Mouse (Mus musculus) heart, postnatal 0 days (tissue): ENCODE results near the gene Lrrc55. TPM values are rescaled to one million over a fixed set of nuclear protein-coding genes. Genes with fewer than 3 reads are reported as not detected.

ENCODE experiments used
- ATAC-seq: fragments of 200-750 bp; cut with Nextera tagmentation; 2 replicates; pipeline ENCODE4 v1.8.0; 2017; ENCODE audit warnings: low read depth, moderate number of reproducible peaks, moderate library complexity; ENCODE audit not compliant: insufficient read depth
- DNase-seq: peaks from one replicate; pipeline ENCODE4 v3.0.0-alpha.2; 2016; ENCODE audit warnings: low spot score
- H3K27ac ChIP-seq: fragments of 300-500 bp; sonication (generic); 2 replicates; pipeline ENCODE4 v1.5.1; 2014; ENCODE audit warnings: low read depth, mild to moderate bottlenecking
- H3K27me3 ChIP-seq: fragments of 300-500 bp; sonication (generic); 2 replicates; pipeline ENCODE4 v1.6.1; 2014; ENCODE audit warnings: low read length, mixed read lengths; ENCODE audit not compliant: control insufficient read depth, insufficient read depth
- H3K36me3 ChIP-seq: fragments of 300-500 bp; sonication (generic); replicated peaks from 2 replicates; pipeline ENCODE4 v1.6.1; 2014; ENCODE audit warnings: low read length, mixed read lengths; ENCODE audit not compliant: control insufficient read depth, insufficient read depth
- H3K4me1 ChIP-seq: fragments of 300-500 bp; sonication (generic); 2 replicates; pipeline ENCODE4 v1.6.1; 2014; ENCODE audit warnings: antibody characterized with exemption; ENCODE audit not compliant: control insufficient read depth, insufficient read depth
- H3K4me2 ChIP-seq: fragments of 300-500 bp; sonication (generic); 2 replicates; pipeline ENCODE4 v1.6.1; 2014; ENCODE audit warnings: low read depth, mild to moderate bottlenecking, low read length, moderate library complexity
- H3K4me3 ChIP-seq: fragments of 300-500 bp; sonication (generic); 2 replicates; pipeline ENCODE4 v1.5.1; 2014; ENCODE audit warnings: low read depth, low read length
- H3K9ac ChIP-seq: fragments of 300-500 bp; sonication (generic); replicated peaks from 2 replicates; pipeline ENCODE4 v1.6.1; 2014; ENCODE audit warnings: low read depth, low read length, mixed read lengths
- H3K9me3 ChIP-seq: fragments of 300-500 bp; sonication (generic); replicated peaks from 2 replicates; pipeline ENCODE4 v1.6.1; 2016; ENCODE audit warnings: low read length; ENCODE audit not compliant: control insufficient read depth
- CTCF ChIP-seq: IDR thresholded peaks from 2 replicates; pipeline ENCODE4 v1.5.1; 2016; ENCODE audit warnings: antibody characterized with exemption, control low read depth, low read depth
- EP300 ChIP-seq: IDR thresholded peaks from 2 replicates; pipeline ENCODE4 v1.6.1; 2016; ENCODE audit warnings: antibody characterized with exemption, low read depth
- WGBS: fragments of 180-500 bp; shearing (Covaris S2); extraction: QIAGEN DNeasy Blood & Tissue Kit; methylation state at CpG from one replicate; pipeline ENCODE4 v1.1.7; 2014; 5-methylcytosine and 5-hydroxymethylcytosine counted together
- polyA plus RNA-seq: library from polyadenylated mRNA; unstranded; fragments of >200 nt; fragmentation: Nextera tagmentation; extraction: Ambion mirVana; gene quantifications from 2 replicates; pipeline ENCODE4 v1.2.1, GENCODE M21; 2015
- total RNA-seq: library from RNA; depleted of rRNA; stranded (reverse); fragments of >200 nt; gene quantifications from 2 replicates; pipeline ENCODE4 v1.2.3, GENCODE M21; 2014; ENCODE audit warnings: low replicate concordance

The Lrrc55 gene
- total and polyA plus RNA-seq, 2 experiments from 2014 or later, result 0.38 to 0.52 TPM

- Histone ChIP-seq H3K4me2 (peak overlapping the region; percentile 37), H3K4me1 (no peaks in the 10 kb centered on the region), H3K9me3 (no peaks in the 10 kb centered on the region), H3K27me3 (no peaks in the 10 kb centered on the region), H3K4me3 (peak overlapping the region; percentile 45), H3K27ac (peak overlapping the region; percentile 56), H3K9ac (peak overlapping the region; percentile 49), H3K36me3 (no peaks in the 10 kb centered on the region)
- TF ChIP-seq EP300 (no peak), CTCF (no peak)
- 41% methylated on average over 10 of the region's 10 CpGs for WGBS
- DNase-seq (no peak), ATAC-seq (no peak)
Observed at GRCm38 (mm10) chr2:85137601-85138140, 59.3 kb downstream of the Lrrc55 start.

- H3K4me1 ChIP-seq, result no peaks in the 10 kb centered on the region
- H3K9me3 ChIP-seq, result no peaks in the 10 kb centered on the region
- TF ChIP-seq CTCF, result no peak
- no peak for TF ChIP-seq EP300
- ATAC-seq, result no peak
- H3K27ac ChIP-seq, result peak overlapping the region; percentile 56
- DNase-seq, result no peak
- H3K27me3 ChIP-seq, result no peaks in the 10 kb centered on the region
- H3K4me3 ChIP-seq, result peak overlapping the region; percentile 45
- no peaks in the 10 kb centered on the region for H3K36me3 ChIP-seq
- peak overlapping the region; percentile 49 for H3K9ac ChIP-seq
- peak overlapping the region; percentile 37 for H3K4me2 ChIP-seq
- 54% methylated on average over 21 of the region's 21 CpGs for whole genome bisulfite sequencing
Observed at GRCm38 (mm10) chr2:85136831-85137520, 60.0 kb downstream of the Lrrc55 start.

GRCm38 (mm10) chr2:85136089-85136488 is 60.9 kb downstream of the Lrrc55 start, which contains the start of gene Aplnr:
TSS of gene Aplnr (plus strand) at chr2:85136225.
- DNase-seq, result no peak
- 36% methylated on average over 4 of the region's 4 CpGs for WGBS
- Histone ChIP-seq H3K36me3 (no peaks in the 10 kb centered on the region), H3K9me3 (no peaks in the 10 kb centered on the region), H3K4me1 (no peaks in the 10 kb centered on the region), H3K27ac (peak within 1 kb of the TSS; percentile 56), H3K4me2 (peak within 1 kb of the TSS; percentile 37), H3K9ac (peak within 1 kb of the TSS; percentile 49), H3K27me3 (no peaks in the 10 kb centered on the region), H3K4me3 (peak within 1 kb of the TSS; percentile 45)
- peak; percentile 62 for ATAC-seq
- TF ChIP-seq CTCF (0 out of 2 replicates have a peak, but pooled peaks have one; percentile 2), EP300 (no peak)

DNA sequence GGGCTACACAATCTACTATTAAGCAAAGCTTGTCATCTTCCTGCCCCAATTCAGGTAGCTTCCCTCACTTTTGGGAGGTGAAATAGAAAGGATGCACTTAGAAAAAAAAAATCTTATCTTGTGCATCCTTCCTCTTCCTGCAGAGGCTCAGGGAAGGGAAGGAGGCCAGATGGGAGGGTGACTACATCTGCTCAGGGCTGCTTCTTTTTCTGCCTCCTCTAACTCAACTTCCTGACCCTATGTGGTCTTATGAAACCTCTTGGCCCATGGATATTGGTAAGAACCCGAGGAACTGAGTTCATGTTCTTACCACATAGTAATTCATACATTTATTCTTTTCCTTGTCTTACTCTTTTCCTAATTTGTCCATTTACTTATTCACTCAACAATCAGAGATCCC is 61.9 kb downstream of the Lrrc55 start:
- no peaks in the 10 kb centered on the region for H3K9me3 ChIP-seq
- no peaks in the 10 kb centered on the region for H3K27me3 ChIP-seq
- TF ChIP-seq EP300 (no peak), CTCF (no peak)
- H3K4me2 ChIP-seq, result no peak overlapping the region
- no peaks in the 10 kb centered on the region for H3K36me3 ChIP-seq
- WGBS, result 27% methylated on average over 1 of the region's 1 CpGs
- H3K9ac ChIP-seq, result no peak overlapping the region
- no peaks in the 10 kb centered on the region for H3K4me1 ChIP-seq
- ATAC-seq (no peak), DNase-seq (no peak)
- no peak overlapping the region for H3K27ac ChIP-seq
- no peak overlapping the region for H3K4me3 ChIP-seq

DNA sequence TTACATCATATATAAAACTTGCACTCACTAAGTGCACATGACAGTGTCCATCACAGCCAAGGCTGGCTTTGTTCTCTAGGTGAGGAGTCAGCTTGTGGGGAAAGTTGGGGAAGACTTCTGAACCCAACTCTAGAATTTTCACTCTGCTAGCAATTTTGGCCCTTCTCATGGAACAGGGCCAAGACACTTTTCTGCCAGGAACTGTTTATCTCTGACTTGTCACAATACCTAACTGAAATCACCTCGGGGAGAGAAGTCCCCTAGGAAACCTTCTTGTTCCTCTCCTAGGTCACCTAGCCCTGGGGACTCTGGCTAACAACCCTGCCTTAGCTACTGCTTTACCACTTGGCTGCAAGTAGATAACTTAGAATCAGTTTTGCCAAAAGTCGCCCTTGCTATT is 64.8 kb downstream of the Lrrc55 start:
- TF ChIP-seq EP300 (no peak), CTCF (no peak)
- DNase-seq, result no peak
- H3K36me3 ChIP-seq, result no peaks in the 10 kb centered on the region
- H3K4me3 ChIP-seq, result no peak overlapping the region
- H3K4me1 ChIP-seq, result 0 out of 2 replicates have a peak, but pooled peaks cover 2% of the 10 kb centered on the region
- H3K9me3 ChIP-seq, result no peaks in the 10 kb centered on the region
- peak overlapping the region; percentile 87 for H3K27ac ChIP-seq
- H3K4me2 ChIP-seq, result no peak overlapping the region
- H3K9ac ChIP-seq, result no peak overlapping the region
- WGBS, result 30% methylated on average over 2 of the region's 2 CpGs
- ATAC-seq, result no peak
- no peaks in the 10 kb centered on the region for H3K27me3 ChIP-seq
